Mouse (Mus musculus): ENCODE data around the gene Htr5b. TPM values are rescaled to one million over a fixed set of nuclear protein-coding genes. Genes with fewer than 3 reads are reported as not detected.

Htr5b gene
- polyA plus RNA-seq (2015; fragmentation: Nextera tagmentation; extraction: Ambion mirVana), result not detected in 2 replicates

DNA sequence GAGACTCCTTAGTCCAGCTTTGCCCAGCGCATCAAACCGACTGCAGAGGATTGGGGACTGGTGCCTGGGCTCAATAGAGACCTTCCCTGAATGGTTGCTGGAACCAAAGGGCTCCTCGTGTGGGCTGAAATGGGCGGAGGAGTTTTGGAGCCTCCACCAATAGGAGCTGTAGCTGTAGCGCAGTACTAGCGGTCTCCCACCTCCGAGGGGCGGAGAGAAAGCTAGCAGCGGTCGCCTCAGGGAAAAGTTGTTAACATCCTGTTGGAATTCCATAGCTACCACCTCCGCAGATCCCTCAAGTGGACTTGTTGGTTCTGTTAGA, at the start of gene Htr5b:
TSS of gene Htr5b (minus strand) at position 67 of the 322 bp plus-strand sequence.
- no peak for TF ChIP-seq CTCF (IDR thresholded peaks at IDR 0.05; ENCODE audit: low read depth)
- no peak for ATAC-seq
- Histone ChIP-seq H3K9ac (ENCODE audit: low read depth, low read length) (no peak within 1 kb of the TSS), H3K27ac (ENCODE audit: low read depth, low read length) (no peak within 1 kb of the TSS), H3K4me3 (ENCODE audit: low read depth, low read length) (peak within 1 kb of the TSS; percentile 8), H3K4me2 (replicated peaks; ENCODE audit: low read depth) (peak within 1 kb of the TSS; percentile 48), H3K27me3 (replicated peaks; ENCODE audit: control insufficient read depth, insufficient read depth, low read length) (peaks cover 24% of the 10 kb centered on the region), H3K36me3 (ENCODE audit: control insufficient read depth, insufficient read depth) (no peaks in the 10 kb centered on the region), H3K4me1 (replicated peaks; ENCODE audit: control insufficient read depth, insufficient read depth, low read length) (no peaks in the 10 kb centered on the region), H3K9me3 (ENCODE audit: control insufficient read depth) (no peaks in the 10 kb centered on the region)
- WGBS, result 6% methylated on average over 11 of the region's 11 CpGs

- H3K9ac ChIP-seq (ENCODE audit: low read depth, low read length), result no peak overlapping the region
- H3K9me3 ChIP-seq (ENCODE audit: control insufficient read depth), result no peaks in the 10 kb centered on the region
- no peaks in the 10 kb centered on the region for H3K36me3 ChIP-seq (ENCODE audit: control insufficient read depth, insufficient read depth)
- WGBS, result 61% methylated on average over 1 of the region's 1 CpGs
- no peak for ATAC-seq
- no peaks in the 10 kb centered on the region for H3K27me3 ChIP-seq (replicated peaks; ENCODE audit: control insufficient read depth, insufficient read depth, low read length)
- TF ChIP-seq CTCF (IDR thresholded peaks at IDR 0.05; ENCODE audit: low read depth), result no peak
- no peaks in the 10 kb centered on the region; the same call in 1 of the 2 replicates for H3K4me1 ChIP-seq (replicated peaks; ENCODE audit: control insufficient read depth, insufficient read depth, low read length)
- H3K4me3 ChIP-seq (ENCODE audit: low read depth, low read length), result no peak overlapping the region
- H3K4me2 ChIP-seq (replicated peaks; ENCODE audit: low read depth), result no peak overlapping the region
- no peak overlapping the region for H3K27ac ChIP-seq (ENCODE audit: low read depth, low read length)
Measured at GRCm38 (mm10) chr1:121577491-121577890, 49.2 kb upstream of the Htr5b start.

DNA sequence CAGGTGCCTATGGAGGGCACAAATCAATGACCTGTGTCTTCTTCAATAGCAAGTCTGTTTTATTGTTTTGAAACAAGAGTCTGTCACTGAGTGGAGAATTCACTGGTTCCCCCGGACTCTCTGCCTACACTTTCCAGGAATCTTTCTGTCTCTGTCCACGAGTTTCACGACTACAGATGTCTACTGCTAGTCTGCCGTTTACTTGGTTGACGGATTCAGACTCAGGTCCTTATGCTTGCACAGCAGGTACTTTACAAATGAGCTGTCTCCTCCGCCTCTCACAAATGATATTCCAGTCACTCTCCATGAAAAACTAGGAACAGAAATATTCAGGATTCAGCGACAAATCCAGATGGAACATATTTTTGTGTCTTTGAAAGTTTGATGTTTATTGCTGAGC, 42.3 kb upstream of the Htr5b start:
- Histone ChIP-seq H3K27ac (ENCODE audit: low read depth, low read length) (no peak overlapping the region), H3K4me2 (replicated peaks; ENCODE audit: low read depth) (no peak overlapping the region), H3K9ac (ENCODE audit: low read depth, low read length) (no peak overlapping the region), H3K27me3 (replicated peaks; ENCODE audit: control insufficient read depth, insufficient read depth, low read length) (no peaks in the 10 kb centered on the region), H3K4me1 (replicated peaks; ENCODE audit: control insufficient read depth, insufficient read depth, low read length) (no peaks in the 10 kb centered on the region), H3K36me3 (ENCODE audit: control insufficient read depth, insufficient read depth) (no peaks in the 10 kb centered on the region), H3K4me3 (ENCODE audit: low read depth, low read length) (no peak overlapping the region), H3K9me3 (ENCODE audit: control insufficient read depth) (no peaks in the 10 kb centered on the region)
- WGBS, result 80% methylated on average over 7 of the region's 7 CpGs
- ATAC-seq, result no peak
- TF ChIP-seq CTCF (IDR thresholded peaks at IDR 0.05; ENCODE audit: low read depth), result no peak

GRCm38 (mm10) chr1:121567521-121568489, 39.5 kb upstream of the Htr5b start, which contains the start of gene Ddx18:
Ddx18 (minus strand) TSS chr1:121567989.
- H3K36me3 ChIP-seq (ENCODE audit: control insufficient read depth, insufficient read depth), result peaks cover 20% of the 10 kb centered on the region
- H3K4me3 ChIP-seq (ENCODE audit: low read depth, low read length), result peak within 1 kb of the TSS; percentile 91
- no peaks in the 10 kb centered on the region for H3K4me1 ChIP-seq (replicated peaks; ENCODE audit: control insufficient read depth, insufficient read depth, low read length)
- peak; percentile 98 for ATAC-seq
- peak within 1 kb of the TSS; percentile 74 for H3K4me2 ChIP-seq (replicated peaks; ENCODE audit: low read depth)
- no peaks in the 10 kb centered on the region for H3K9me3 ChIP-seq (ENCODE audit: control insufficient read depth)
- peak; percentile 94 for TF ChIP-seq CTCF (IDR thresholded peaks at IDR 0.05; ENCODE audit: low read depth)
- no peaks in the 10 kb centered on the region for H3K27me3 ChIP-seq (replicated peaks; ENCODE audit: control insufficient read depth, insufficient read depth, low read length)
- WGBS, result 6% methylated on average over 53 of the region's 53 CpGs
- peak within 1 kb of the TSS; percentile 59 for H3K9ac ChIP-seq (ENCODE audit: low read depth, low read length)
- no peak within 1 kb of the TSS for H3K27ac ChIP-seq (ENCODE audit: low read depth, low read length)

- H3K4me1 ChIP-seq (replicated peaks; ENCODE audit: control insufficient read depth, insufficient read depth, low read length), result no peaks in the 10 kb centered on the region
- TF ChIP-seq CTCF (IDR thresholded peaks at IDR 0.05; ENCODE audit: low read depth), result no peak
- H3K9ac ChIP-seq (ENCODE audit: low read depth, low read length), result no peak overlapping the region
- 92% methylated on average over 5 of the region's 5 CpGs for WGBS
- no peak overlapping the region for H3K27ac ChIP-seq (ENCODE audit: low read depth, low read length)
- no peak for ATAC-seq
- no peaks in the 10 kb centered on the region for H3K27me3 ChIP-seq (replicated peaks; ENCODE audit: control insufficient read depth, insufficient read depth, low read length)
- peaks cover 88% of the 10 kb centered on the region for H3K36me3 ChIP-seq (ENCODE audit: control insufficient read depth, insufficient read depth)
- no peak overlapping the region for H3K4me3 ChIP-seq (ENCODE audit: low read depth, low read length)
- H3K4me2 ChIP-seq (replicated peaks; ENCODE audit: low read depth), result no peak overlapping the region
- no peaks in the 10 kb centered on the region for H3K9me3 ChIP-seq (ENCODE audit: control insufficient read depth)
Measured at GRCm38 (mm10) chr1:121557861-121558260, 29.6 kb upstream of the Htr5b start.

GRCm38 (mm10) chr1:121551457-121551835, 23.2 kb upstream of the Htr5b start:
- Histone ChIP-seq H3K27ac (ENCODE audit: low read depth, low read length) (no peak overlapping the region), H3K9ac (ENCODE audit: low read depth, low read length) (no peak overlapping the region), H3K4me1 (replicated peaks; ENCODE audit: control insufficient read depth, insufficient read depth, low read length) (no peaks in the 10 kb centered on the region), H3K4me2 (replicated peaks; ENCODE audit: low read depth) (no peak overlapping the region), H3K27me3 (replicated peaks; ENCODE audit: control insufficient read depth, insufficient read depth, low read length) (no peaks in the 10 kb centered on the region), H3K4me3 (ENCODE audit: low read depth, low read length) (no peak overlapping the region), H3K36me3 (ENCODE audit: control insufficient read depth, insufficient read depth) (peaks cover 41% of the 10 kb centered on the region), H3K9me3 (ENCODE audit: control insufficient read depth) (no peaks in the 10 kb centered on the region)
- TF ChIP-seq CTCF (IDR thresholded peaks at IDR 0.05; ENCODE audit: low read depth), result no peak
- no peak for ATAC-seq
- 88% methylated on average over 7 of the region's 7 CpGs for WGBS

All from intestine, postnatal 0 days (tissue).